Mouse (Mus musculus): ENCODE results near the gene Pcp4l1.

Pcp4l1 gene

DNA sequence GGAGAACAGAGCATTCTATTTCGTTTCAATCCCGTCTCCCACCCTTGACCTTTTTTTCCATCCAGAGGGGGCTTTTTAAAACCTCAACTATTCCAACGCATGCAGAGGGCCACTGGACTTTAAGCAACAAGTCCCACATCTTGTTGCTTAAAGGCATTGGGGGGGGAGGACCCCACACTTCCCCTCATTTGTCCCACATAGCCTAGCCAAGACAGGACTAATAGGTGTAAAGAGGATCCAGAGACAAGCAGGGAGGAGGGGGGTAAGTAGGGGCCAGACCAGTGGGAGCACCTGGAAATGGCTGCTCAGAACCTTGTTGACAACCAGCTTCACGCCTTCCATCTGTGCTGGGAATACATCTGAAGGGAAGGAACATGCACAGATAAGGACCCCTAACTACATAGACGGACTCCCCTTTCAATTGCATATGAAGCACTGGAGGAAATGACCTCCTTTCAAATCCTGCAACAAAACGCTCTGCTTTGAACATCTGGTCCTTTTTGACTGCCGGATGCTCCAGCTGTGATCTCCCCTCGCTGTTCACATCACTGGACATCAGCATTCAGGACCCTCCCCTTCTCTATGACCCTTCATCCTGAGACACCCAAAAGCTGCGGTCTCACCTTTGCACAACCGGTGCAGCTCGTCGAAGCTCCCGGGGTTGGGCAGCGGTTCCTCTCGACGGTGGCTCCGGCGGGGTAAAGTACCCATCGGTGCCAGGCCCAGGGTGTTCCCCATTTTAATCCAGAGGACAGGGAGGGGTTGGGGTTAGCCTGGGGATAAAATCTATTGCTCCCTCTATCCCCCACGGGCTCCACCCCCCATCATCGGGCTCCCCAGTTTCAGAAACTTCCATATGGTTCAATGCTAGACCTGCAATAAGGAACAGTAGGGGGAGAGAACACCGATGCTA, 25.5 kb upstream of the Pcp4l1 start:
- peak; percentile 23 for DNase-seq (ENCODE audit: low read depth)

DNA sequence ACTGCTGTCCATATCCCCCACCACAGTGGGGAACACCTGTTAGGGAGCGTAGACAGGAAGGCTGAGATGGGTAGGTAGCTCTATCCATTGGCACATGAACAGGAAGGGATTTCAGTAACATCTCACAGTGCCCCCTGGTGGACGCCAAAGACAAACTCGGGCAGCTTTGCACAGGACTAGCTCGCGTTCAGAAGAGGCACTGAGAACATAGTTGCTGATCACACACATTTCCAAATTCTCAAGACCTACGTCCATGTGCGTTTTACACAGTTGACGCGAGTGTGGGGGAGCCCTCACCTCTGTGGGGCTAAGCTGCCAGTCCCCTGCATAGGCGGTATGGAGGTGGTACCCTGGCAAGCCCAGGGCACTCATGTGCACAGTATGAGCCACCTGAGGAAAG, 24.8 kb upstream of the Pcp4l1 start:
- peak; percentile 87 for DNase-seq (ENCODE audit: low read depth)

DNA sequence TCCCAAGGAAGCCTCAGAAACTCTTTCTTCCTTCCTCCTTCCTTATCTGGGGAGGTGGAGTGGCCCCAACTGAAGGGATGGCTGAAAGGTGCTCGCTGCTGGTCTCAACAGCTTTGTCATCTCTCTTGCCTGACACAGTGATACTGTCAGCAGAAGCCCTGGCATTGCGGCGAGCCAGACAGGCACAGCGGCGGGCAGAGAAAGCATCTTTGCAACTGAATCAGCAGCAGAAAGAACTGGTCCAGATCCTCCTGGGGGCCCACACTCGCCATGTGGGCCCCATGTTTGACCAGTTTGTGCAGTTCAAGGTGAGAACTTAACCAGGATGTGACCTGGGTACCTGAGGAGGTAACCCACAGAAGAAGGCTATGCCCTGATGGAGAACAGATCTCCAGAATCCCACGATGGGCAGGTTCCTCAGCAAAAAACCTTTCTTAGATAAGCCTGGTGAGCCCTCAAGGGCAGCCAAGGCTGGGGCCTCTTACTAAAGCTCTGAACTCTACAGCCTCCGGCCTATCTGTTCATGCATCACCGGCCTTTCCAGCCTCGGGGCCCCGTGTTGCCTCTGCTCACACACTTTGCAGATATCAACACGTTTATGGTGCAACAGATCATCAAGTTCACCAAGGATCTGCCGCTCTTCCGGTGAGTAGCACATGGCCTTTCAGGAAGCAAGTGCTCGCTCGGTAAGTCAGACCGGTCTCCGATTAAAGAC, 20.3 kb upstream of the Pcp4l1 start:
- DNase-seq (ENCODE audit: low read depth), result no peak

DNA sequence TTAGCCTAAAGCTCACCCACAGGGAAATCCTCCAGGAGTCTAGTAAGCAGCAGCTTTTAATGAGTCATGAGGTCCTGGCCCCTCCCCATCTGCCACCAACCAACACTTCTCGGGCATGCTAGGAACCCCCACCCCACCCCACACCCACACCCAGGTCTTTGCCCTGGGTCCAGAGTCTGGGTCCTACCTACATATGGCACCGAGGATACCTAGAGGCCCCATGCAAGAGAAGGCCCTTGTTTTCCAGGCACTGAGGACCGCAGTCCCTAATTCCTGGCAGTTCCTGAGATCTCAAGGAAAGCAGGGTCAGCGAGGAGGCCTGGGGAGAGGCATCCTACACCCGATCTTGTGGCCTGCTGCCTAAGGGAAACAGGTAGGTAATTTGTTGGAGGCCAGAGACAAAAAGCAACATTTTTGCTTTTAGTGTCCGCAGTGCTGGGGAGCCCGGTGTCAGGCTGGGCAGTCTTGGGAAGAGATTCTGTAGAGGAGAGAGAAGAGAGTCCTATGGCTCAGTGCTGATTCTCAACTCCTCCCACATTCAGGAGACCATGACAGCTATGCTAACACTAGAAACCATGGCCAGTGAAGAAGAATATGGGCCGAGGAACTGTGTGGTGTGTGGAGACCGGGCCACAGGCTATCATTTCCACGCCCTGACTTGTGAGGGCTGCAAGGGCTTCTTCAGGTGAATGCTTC, 17.9 kb upstream of the Pcp4l1 start, which contains the start of gene Nr1i3:
TSS of gene Nr1i3 (plus strand) at position 170 of the 696 bp plus-strand sequence.
- DNase-seq (ENCODE audit: low read depth), result no peak

DNA sequence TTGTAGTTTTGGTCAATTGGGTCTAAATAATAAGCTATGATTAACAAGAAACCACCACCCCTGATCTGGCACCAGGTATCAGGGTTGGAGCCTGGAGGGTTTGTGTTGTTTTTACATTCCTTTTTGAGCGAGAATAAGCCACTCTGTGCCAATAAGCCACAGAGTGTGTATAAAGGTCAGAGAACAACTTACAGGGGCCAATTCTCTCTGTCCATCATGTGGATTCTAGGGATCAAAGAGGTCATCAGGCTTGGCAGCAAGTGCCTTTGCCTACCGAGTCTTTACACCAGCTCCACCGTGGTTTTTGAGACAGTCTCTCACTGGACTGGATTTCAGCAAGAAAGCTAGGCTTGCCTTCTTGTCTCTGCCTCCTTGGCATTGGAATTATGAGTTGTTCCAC, 16.8 kb upstream of the Pcp4l1 start:
- no peak for DNase-seq (ENCODE audit: low read depth)

DNA sequence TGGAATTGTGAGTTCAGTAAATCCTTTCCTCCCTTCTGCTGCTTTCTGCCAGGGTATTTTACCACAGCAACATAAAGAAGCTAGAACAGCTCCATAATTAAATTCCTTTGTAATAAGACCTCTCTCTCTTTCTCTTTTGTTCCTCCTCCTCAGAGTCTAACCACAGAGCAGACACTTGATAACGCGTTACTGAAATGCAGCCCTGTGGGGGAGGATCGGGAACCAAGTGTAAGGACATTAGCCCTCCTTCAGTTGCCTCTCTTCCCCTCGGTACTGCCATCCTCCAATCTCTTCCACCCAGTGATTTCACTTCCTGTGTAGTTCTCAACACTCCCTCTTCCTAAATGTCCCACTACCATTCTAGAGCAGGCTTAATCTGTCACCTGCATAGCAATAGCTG, 13.3 kb upstream of the Pcp4l1 start:
- no peak for DNase-seq (ENCODE audit: low read depth)

DNA sequence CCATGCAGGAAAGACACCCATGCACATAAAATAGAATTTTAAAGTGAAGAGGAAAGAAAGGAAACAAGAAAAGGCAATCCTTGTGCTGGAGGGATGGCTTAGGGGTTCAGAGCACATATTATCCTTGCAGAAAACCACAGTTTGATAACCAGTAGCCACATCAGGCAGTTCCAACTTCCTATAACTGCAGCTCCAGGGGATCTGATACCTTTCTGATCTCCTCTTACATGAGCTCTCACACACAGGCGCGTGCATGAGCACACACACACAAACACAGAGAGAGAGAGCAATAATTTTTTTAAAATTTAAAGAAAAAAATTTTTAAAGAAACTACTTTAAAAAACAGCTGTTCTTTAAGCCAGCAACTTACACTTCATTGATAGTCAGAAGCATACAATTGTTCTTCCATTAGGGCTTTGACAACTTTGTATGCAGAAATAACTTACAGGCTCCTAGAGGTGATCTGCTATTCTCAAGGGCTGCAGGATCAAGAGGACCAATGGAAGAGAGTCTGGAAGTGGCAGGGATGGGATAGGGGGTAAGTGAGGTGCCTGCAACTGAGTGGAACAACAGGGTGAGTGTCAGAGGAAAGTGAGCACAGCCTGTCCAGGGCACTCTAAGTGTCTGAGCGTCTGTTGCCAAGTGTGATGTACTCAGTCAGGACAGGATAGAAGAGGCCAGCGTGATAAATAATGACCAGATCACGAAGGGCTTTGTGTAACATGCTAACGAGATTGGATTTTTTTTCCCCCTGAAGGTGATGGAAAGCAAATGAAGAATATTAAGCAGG, 9.8 kb upstream of the Pcp4l1 start:
- peak; percentile 74 for DNase-seq (ENCODE audit: low read depth)

DNA sequence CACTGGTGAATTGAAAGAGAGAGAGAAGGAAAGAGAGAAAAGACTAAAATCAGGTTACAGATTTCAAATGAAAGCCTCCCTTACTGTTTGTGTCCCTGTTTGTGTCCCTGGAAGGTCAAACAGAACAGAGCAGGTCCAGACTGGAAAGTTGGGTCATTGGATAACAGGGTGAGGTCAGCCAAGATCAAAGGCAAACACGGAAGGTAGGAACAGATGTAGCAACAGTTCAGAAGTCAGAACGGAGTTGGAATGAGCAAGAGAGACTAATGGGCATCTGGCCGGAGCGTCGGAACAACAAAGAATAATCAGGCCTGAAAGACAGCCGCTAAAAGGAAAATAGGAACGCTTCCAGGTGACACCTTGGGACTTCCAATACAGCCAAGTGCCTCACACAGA, 8.2 kb upstream of the Pcp4l1 start:
- no peak for DNase-seq (ENCODE audit: low read depth)

DNA sequence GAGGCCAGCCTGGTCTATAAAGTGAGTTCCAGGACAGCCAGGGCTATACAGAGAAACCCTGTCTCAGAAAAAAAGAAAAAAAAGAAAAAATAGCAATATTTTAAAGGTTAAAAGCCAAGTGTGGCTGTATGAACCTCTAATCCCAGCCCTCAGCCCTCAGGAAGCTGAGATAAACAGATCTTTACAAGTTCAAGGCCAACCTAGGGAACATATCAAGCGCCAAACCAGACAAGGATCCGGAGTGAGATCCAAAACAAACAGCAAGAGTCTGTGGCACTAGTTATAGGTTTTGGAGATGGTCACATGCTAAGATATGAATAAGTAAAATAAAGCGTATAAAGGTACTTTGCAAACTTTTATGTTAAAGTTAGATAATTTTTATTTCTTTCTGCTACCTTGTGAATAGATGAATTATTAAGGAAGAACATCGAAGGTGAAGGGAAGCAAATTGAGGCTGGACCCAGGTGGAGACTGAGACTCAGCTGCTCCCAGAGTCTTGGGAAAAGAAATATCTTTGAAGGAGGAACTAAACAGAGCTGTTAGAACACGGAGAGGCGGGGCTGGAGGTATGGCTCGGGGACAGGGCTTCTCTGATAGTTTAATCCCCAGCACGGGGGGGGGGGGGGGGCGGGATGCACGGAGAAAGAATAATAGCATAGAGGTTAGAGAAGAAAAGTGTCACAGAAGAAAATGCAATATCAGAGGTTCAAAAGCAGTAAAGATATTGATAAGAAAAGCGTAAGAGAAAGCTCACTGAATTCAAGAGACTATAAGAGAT, 7.6 kb upstream of the Pcp4l1 start:
- DNase-seq (ENCODE audit: low read depth), result no peak

DNA sequence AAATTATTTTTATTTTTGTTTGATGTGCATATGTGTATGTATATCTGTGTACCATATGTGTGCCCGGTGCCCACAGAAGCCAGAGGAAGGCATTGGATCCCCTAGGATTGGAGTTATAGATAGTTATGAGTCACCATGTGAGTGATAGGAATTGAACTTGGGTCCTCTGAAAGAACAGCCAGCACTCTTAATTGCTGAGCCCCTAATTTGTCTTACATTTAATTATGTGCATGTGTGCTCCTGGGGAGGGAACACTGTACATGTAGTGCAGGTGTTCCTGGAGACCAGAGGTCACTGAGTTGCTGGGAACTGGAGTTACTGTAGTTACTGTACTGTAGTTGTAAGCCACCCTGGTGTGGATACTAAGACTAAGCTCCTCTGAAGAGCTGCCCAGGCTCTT, 4.7 kb upstream of the Pcp4l1 start:
- no peak for DNase-seq (ENCODE audit: low read depth)

DNA sequence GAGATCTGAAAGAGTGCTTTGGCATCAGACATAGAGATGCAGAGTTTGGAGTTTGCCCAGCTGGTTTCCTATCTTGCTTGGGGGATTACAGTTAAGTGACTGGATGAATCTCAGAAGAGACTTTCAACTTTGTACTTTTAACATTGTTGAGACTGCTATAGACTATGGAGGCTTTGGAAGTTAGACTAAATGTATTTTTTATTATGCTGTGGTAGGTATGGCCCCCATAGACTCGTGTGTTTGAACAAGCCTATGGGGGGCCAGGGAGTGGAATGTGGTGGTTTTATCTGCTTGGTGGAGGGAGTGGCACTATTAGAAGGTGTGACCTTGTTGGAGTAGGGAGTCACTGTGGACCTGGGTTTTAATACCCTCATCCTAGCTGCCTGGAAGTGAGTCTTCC, 3.5 kb upstream of the Pcp4l1 start:
- DNase-seq (ENCODE audit: low read depth), result no peak

DNA sequence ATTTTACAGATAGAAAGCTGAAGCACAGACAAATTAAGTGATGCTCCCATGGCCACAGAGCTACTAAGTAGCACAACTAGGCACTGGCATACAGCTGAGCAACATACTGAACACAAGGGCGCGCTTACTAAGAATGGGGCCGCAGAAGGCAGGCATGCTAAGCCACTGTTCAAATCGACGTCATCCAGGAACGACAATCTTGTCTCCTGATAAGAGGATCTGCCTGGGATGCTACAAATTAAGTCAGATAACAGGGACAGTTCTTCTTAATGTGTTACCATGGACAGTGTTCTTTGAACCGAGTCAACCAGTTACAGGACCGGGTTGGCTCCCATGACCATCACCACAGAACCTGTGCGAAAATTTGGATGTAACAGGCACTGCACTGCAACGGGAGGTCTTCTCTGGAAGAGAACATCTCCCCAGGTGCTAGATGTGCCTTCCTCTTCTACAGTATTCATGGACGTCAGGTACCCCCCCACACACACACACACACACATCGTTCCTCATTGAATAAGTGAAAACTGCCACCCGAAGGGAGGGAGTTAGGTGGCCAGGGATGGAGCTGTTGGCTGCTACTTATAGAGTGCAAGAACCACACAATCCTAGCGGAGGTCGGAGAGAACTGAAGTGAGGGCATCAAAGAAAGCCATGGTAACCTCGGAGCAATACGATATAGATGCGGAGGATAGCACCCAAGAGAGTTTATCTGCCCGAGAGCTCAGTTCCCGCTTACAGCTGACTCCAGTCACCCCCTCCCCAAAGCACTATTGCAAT, 834 bp downstream of the Pcp4l1 start:
- DNase-seq (ENCODE audit: low read depth), result no peak

DNA sequence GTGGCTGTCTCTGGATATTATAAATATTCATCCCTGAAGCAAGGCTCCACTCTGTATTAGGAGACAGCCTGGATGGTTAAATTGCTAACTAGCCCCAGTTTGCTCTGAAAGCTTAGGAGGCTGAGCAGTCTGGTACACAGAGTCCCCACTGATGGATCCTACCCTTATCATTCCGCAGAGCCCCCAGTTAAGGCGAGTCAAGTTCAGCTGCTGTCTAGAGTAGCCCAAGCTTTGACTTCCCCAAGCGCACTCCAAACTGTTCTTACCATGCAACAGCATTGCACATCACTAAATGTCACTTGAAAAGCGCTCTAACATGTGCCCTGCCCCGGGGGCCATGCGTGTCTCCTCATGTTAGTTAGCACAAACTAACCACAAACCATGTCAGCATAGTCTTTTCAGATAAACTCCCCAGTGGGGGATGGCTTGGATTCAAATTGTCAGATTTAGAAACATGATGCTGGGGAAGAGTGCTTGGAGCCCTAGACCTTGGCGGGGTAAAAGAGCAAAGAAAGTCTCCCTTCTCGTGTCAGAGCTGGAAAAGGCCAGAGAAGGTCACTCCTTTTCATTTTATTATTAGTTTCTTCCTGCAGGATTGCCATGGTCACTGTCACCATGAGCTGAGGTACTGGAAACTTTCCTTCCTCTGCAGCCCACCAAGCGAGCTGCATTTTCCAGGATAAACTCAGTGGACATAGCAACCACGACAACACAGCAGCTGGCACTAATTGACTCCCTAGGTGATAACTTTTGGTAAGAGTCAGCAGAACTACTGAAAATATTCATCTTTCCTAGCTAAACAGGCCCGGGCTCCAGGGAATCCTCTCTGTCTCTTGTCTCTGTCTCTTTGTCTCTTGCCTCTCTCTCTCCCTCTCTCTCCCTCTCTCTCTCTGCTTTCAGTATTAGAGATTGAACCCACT, 1.9 kb downstream of the Pcp4l1 start:
- DNase-seq (ENCODE audit: low read depth), result no peak

DNA sequence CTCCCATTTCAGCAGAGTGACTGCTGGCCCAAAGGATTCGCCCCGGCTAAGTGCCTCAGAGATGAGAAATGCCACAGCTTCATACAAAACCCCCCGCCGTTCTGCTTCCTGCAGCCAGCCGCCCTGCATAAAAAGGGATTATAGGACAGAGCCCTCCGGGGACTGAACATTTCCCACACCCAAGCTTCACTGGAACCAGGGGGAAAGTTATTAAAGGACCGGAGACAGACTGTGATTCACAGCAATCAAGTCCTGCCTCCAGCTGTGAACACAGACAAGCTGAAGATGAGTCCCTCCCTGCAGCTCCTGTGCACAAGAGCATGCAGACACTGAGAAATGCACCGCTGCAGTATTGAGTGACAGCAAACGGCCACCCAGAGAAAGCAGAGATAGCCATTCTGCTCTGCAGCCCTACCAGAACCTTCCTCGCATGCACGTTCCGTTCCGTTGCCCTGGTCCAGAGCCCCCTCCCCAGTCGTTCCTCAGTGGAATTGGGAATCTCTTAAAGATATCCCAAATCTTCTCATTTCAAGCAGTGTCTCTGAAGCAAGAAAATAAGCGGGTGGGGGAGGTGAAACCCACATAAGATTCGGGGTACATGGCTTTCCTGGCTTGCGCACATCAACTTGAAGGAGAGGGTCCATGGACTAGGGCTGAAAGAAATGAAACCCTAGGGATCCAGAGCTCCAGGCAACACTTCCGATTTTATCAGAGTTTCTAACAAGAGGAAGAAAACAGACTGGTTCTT, 2.8 kb downstream of the Pcp4l1 start:
- DNase-seq (ENCODE audit: low read depth), result no peak

DNA sequence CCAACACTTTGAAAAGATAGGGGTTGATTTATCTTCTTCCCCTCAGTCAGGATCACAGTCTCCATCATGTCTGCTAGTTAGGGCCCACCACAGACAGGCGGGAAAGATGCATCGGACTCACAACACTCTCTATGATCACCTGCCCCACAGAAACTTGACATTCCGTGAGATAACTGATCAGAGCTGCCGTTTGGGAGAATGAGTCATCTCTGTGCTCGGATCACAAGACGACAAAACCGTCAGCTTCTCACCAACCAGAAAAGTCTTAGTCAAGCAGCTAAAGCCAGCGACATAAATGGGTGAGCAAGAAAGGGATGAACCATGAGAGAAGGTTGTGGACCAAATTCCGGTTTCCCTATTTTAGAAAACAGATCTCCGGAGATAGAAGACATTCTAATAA, 3.8 kb downstream of the Pcp4l1 start:
- peak; percentile 58 for DNase-seq (ENCODE audit: low read depth)

DNA sequence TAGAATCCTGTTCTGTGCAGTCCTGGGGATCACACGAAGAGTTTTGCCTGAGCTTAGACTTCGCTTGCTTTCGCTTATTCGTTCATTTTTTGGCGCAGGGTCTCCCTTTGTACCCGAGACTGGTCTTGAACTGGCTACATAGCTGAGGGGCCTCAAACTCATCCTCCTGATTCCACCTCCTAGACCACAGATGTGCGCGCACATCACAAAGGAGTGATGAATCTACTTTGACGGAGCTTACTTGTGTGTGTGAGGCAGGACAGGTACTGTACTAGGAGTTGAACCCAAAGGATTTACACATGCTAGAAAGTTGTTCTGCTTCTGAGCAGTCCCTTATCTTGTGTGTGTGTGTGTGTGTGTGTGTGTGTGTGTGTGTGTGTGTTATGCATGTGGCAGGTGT, 5.2 kb downstream of the Pcp4l1 start:
- no peak for DNase-seq (ENCODE audit: low read depth)

DNA sequence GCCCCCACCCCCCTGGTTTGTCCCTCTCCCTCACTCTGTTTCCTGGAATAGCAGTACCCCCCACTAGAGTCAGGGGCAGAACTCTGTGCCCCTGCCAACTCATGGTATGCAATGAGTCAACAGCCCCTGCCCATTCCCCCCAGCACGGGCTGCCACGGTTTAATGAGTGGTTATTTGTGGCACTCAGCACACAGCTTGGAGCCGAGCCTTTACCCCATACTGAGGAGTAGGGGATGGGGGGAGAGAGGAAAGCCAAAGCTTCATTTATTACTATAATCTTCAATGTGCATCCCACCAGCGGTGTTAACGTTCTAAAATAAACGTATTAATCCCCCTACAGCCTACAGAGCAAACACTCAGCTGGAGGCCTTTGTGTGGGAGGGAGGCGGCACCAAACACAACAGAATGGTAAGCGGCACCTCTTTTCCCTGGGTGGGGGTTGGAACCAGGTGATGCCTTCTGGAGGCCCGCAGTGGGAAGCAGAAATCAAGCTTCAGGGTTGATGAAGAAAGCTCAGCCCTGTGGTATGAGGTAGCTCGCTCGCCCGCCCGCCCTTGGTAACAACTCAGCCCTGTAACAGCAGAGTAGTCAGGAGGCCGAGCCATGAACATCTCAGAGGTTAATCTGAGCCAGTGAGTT, 6.5 kb downstream of the Pcp4l1 start:
- DNase-seq (ENCODE audit: low read depth), result no peak

DNA sequence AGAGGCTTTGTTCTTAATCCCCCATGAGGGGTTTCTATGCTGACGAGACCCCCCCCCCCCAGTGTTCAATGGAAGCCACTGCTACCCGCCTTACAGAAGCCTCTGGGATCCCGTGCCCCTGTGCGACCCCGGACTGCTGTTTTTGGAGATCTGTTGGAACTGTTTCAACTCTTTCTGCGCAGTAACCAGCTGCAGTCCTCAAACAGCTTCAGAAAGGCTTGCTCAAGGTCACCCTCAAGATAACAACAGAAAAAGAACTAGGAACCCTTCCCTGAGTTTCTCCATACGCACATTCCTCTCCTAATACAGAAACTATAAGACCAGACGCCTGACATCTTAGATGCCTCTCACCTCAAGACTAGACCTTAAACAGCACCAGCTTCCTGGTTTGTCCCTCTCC, 7.0 kb downstream of the Pcp4l1 start:
- DNase-seq (ENCODE audit: low read depth), result no peak
